Mouse (Mus musculus) ZHBTc4 (cell line): ENCODE measurements at regions not wholly inside any gene's neighbourhood (a gene's known extent, or its start where the extent isn't known, plus 50 kb on each side); places are given as distances from the start of the nearest gene placed in this dataset.
"Not testable (repeated sequence)": the region's sequence is repeated elsewhere in the genome, so short reads cannot be mapped to it uniquely, and the experiment has no call there.

Source experiments
- DNase-seq: peaks from one replicate; pipeline ENCODE4 v3.0.0-alpha.2; 2011; ENCODE audit warnings: low read depth, low spot score

DNA sequence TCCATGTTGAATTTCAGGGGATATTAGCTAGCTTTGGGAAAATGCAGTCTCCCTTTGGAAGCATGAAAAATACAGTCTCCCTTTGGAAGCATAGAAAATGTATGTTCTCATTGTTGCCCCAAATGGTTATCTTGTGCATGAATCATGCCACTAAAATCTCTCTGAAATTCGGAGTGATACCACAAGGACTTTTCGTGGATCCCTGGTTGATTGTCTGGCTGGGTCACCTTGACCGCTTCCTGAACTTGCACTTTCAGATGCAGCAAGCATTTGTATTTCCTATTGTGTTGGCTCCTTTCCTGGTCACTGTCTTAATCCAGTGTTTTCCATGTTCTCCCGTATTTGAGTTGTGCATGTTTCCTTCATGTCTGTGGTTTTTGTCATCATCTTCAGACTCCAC, 986.6 kb downstream of the Ttll7 start:
- DNase-seq: no peak

GRCm38 (mm10) chr3:147835716-147836115, 983.5 kb downstream of the Ttll7 start:
- no peak for DNase-seq

GRCm38 (mm10) chr3:147825337-147825736, 973.2 kb downstream of the Ttll7 start:
- DNase-seq: no peak

DNA sequence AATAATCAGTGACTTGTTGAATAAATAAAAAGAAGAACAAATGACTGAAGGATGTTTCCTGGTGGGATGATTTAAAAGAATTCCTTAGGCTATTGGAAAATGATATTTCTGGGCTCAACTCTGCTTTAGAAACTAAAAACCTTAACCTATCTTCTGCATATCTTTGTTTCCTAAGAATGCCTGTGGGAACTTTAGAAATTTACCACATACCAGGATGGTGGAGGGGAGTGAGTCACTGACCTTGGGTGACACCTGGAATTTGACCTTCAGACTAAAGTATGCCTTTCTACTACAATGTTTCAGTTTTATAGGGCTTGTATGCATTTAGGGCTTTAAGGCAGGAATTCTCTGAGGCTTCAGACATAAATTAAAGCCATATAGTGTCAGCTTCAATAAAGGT, 972.3 kb downstream of the Ttll7 start:
- DNase-seq: peak; percentile 30

DNA sequence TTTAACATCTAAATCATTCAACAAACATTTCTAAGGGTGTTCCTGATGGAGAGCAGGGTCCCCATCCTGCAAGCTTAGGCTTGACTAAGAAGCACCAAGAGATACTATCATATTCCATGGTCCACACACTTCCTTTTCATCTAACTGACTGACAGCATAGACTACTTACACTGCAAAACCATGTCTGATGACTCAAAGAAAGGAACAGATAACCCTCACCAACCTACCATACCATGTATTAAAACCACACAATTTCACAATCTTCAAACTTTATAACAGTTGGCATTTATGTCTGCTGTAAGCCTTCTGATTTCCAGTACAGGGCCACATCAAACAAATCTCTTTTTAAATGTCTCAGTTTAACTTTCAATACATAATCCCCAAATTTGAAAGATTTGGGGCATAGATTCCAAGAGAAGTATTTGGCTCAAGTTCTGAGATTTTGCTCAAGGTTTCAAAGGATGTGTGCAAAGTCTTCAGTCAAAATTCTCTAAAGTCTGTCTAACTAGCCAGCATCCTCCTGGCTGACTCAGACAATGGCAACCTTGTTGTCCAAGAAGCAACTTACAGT, 962.0 kb downstream of the Ttll7 start:
- DNase-seq: no peak

DNA sequence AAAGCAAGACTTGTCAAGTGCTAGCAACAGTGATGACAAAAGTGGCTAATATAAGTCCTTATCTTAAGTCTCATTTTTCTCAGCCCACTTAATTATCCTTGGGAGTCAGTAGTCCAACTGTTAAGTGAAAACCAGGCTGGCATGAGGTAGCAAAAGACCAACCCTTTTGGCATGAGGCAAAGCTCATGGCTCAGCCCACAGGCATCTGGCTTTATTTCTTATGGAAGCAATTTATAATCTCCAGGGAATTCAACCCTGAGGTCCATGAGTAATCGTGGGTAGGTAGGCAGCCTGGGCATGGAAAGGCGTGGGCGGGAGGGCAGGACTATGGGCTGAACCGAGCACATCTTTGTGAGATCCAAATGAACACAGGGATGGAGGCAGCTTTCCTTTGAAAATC, 950.4 kb downstream of the Ttll7 start:
- no peak for DNase-seq

GRCm38 (mm10) chr3:147796524-147796923, 944.4 kb downstream of the Ttll7 start:
- DNase-seq: no peak

GRCm38 (mm10) chr3:147795116-147795515, 942.9 kb downstream of the Ttll7 start:
- DNase-seq: no peak

- no peak for DNase-seq
Observed at GRCm38 (mm10) chr3:147786555-147786954, 934.4 kb downstream of the Ttll7 start.

DNA sequence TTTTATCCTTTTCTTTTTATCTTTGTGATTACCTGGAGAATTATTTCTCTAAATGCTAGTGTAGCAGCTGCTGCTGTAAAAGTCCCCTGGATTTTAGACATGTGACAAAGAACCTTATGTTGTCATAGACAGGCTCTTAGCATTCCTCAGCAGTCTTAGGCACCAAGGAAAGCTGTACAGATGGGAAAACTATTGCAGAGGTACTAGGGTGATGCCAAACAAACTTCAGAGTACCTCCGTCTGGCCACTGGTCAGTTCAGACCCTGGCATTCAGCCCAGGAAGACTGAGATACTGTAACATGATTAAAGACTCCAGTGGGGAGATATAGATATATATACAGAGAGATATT, 898.6 kb downstream of the Ttll7 start:
- no peak for DNase-seq

DNA sequence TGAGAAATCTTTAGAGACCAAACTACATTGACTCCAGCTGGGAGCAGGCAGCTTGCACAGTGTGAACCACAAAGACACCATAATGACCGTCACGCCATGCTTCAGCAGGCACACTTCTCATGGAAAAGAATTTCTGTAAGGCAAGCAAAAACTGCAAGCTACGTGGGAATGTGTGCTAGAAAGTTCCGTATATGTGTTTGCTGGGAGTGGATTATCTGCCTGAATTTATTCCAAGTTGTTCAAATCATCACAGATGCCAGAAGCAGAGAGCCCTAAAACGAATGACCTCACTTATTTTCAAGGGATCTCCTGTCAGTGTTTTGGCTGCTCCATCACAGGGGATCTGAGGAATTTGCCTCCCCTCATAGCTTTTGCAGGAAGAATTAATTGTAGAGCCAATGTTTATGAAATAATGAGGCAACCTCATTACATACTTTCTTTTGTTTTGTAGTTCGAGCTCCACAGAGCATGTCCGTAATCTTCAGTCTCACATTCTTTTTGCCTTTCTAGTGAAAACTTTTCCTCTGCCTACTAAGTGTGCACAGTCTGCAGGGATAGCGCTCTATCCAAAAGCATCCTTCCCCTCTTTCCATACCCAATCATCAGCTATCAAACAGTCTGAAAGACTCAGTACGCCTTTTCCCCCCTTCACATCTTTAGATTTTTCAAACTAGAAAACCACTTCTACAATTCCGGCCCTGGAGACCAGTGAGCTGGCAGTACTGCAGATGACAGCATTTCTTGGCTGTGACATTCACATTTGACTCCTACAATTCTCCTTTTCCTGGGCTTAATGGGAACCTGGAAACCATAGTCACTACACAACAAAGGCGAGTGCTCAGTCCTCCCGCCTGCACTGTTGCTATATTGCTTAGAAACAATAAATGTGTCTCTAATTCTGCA, 898.0 kb downstream of the Ttll7 start:
- no peak for DNase-seq

GRCm38 (mm10) chr3:147749442-147749841, 897.3 kb downstream of the Ttll7 start:
- DNase-seq: no peak

DNA sequence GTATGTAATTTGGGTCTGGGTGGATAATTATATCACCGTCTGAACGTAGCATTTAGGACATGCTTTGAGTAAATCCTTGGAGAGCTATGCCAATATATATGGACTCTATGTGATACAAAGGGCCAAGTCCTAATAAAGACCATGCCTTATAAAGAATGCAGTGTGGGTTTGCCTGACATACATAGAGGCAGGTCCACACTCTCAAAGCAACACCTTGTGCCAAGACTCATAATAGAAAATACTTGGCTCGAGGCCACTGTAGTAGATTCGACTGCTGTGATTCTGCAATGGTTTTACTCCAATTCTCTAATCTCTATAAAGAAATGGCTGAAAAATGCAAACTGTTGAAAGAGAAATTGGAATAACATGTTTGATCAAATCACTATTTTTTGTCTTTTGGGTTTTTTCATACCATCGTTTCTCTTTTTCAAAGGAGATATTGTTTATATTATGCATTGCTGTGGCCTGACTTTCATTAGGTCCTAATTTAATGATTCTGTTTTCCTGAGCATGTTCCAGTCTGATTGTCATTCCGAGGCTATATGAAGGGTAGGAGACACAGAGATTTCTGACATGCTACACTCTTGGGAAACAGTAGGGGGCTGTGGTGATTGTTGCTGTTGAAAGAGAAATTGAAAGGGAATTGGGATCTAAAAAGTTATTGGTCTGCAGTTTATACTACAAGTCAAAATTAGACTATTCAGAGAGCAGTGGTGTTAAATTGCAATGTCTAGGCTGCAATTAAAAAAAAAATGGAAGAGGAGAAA, 884.7 kb downstream of the Ttll7 start:
- DNase-seq: no peak

DNA sequence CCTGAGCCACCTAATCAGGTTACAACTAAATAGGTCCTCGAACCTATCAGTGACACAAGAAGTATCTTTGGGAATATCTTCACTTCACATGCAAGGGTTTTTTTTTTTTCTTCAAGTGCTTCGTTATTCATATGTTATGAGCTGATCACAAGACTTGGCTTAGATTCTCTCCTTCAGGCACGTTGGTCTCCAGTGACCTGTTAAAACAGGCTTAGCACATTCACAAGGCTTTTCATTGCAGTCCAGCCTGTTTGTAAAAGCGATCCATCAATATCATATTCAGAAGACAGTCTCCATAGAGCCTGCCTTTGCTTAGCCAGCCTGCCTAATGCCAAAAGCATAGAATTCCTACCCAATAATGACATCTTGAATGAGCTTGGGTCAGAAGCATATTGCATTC, 864.2 kb downstream of the Ttll7 start:
- no peak for DNase-seq

DNA sequence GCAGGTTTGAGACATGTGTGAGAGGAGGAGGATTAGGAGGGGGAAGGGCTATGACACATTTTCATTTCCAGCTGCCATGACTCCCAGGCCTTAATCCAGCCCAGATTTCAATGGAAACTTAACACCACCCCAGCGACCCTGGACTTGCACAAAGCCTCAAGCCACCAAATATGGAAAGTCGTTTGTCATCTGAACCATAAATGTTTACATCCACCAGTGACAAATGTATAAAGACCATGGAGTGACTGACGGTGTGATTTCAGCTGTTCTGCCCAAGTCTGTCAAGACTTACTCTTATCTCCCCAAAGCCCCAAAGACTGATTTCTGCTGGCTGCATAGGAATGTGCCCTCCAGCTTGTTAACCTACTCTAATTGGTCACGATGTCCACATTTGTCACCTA, 855.2 kb downstream of the Ttll7 start:
- DNase-seq: no peak

- no peak for DNase-seq
Observed at GRCm38 (mm10) chr3:147683730-147684129, 831.6 kb downstream of the Ttll7 start.

DNA sequence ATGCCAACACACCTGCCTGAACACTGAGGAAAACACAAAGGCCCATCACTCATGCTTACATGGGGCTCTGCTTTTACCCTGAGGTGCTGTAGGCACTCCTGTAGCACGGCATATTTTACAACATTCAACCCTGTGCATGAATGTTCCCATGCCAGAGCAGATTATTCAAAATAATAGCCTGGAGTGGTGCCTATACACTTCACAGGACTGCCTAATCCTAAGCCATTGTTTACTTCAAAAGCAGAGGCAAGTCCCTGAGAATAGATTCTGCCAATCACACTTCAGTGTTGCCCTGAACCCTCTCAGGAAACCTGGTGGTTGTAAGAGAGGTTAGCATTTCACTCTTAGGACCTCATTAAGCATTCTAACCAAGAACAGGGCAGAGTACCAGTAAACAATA, 828.1 kb downstream of the Ttll7 start:
- no peak for DNase-seq

DNA sequence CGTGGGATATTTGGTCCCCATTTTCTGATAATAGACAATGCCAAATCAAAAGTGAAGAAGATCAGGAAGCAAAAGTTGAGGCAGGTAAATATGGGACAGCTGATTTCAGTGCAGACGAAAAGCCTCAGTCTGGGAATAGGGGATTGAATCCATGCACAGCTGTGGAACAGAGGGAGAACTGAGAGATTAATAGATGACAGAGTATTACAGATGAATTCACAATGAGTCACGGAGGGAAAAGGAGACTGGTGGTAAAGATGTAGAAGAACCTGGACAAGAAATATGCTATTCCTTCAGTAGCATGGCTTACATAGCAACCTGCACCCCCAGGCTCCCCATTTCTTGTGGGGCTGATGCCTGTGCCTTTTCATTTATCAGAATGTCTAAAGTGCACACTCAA, 810.4 kb downstream of the Ttll7 start:
- no peak for DNase-seq

GRCm38 (mm10) chr3:147652849-147653248, 800.7 kb downstream of the Ttll7 start:
- no peak for DNase-seq

DNA sequence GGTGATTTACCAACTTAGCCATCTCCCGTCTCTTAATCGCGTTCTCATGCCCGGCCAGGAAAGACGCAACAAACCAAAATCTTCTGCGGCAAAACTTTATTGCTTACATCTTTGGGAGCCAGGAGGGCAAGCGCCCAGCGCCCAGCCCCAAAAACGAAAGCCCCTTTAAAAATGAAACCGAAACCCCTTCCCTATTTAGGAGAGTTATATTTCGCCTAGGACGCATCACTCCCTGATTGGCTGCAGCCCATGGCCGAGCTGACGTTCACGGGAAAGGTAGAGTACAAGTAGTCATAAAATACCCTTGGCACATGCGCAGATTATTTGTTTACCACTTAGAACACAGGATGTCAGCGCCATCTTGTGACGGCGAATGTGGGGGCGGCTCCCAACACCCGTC, 783.3 kb downstream of the Ttll7 start:
- not testable (repeated sequence) for DNase-seq

DNA sequence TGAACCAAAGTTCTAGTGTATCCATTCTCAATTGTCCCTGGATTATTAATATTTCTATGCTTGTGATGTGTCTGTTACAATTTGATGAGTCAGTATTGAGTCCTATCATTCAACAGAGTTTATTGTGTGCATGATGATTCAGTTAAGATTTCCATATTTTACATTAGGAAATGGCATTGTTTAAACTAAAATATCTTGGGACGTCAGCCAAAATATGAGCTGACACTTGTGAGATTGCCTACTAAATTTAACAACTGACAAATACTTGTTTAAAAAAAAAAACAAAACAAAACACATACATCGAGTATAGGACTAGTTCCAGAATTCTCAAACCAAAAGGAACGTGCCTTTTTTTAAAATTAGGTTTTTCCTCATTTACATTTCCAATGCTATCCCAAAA, 779.0 kb downstream of the Ttll7 start:
- no peak for DNase-seq

- DNase-seq: peak; percentile 1
Observed at GRCm38 (mm10) chr3:147583697-147584315, 731.6 kb downstream of the Ttll7 start.
